Mouse (Mus musculus) MEL (cell line): ENCODE data around the gene Cracr2a. TPM values are rescaled to one million over a fixed set of nuclear protein-coding genes. Genes with fewer than 3 reads are reported as not detected.
A peak's percentile ranks its signal among the peaks of the same experiment; 100 is the strongest.

ENCODE experiments used
- DNase-seq: peaks from one replicate; pipeline ENCODE4 v3.0.0; 2011; ENCODE audit warnings: low read depth, low spot score
- H3K27ac ChIP-seq: 2 replicates; pipeline ENCODE4 v1.5.1; 2012; ENCODE audit warnings: low read depth, mild to moderate bottlenecking, control low read depth, low read length, moderate library complexity; ENCODE audit not compliant: control insufficient read depth
- H3K27me3 ChIP-seq, 2 experiments: fragments of 150-350 bp in 1 of 2; sonication (generic) in 1 of 2; 2 replicates each; pipeline ENCODE4 v1.6.1; 2012; ENCODE audit warnings: low read length in 2 of 2, mild to moderate bottlenecking in 2 of 2, improper control_type of control experiment in 1 of 2, moderate library complexity in 1 of 2; ENCODE audit not compliant: insufficient read depth in 2 of 2, control insufficient read depth in 1 of 2
- H3K36me3 ChIP-seq, 2 experiments: 2 replicates each; pipeline ENCODE4 v1.6.1; 2012 to 2014; ENCODE audit warnings: low read length in 2 of 2, improper control_type of control experiment in 1 of 2, inconsistent platforms in 1 of 2, mild to moderate bottlenecking in 1 of 2; ENCODE audit not compliant: insufficient read depth in 2 of 2, control insufficient read depth in 1 of 2
- H3K4me1 ChIP-seq, 2 experiments: fragments of 150-350 bp in 1 of 2; sonication (generic) in 1 of 2; 2 replicates each; pipeline ENCODE4 v1.6.1; 2012; ENCODE audit warnings: low read length in 2 of 2, improper control_type of control experiment in 1 of 2, mild to moderate bottlenecking in 1 of 2; ENCODE audit not compliant: insufficient read depth in 2 of 2, control insufficient read depth in 1 of 2
- H3K4me3 ChIP-seq, 2 experiments: fragments of 150-350 bp in 1 of 2; sonication (generic) in 1 of 2; 2 replicates each; pipeline ENCODE4 v1.5.1; 2012; ENCODE audit warnings: low read depth in 2 of 2, low read length in 2 of 2, mild to moderate bottlenecking in 2 of 2, moderate library complexity in 2 of 2, control low read depth in 1 of 2, improper control_type of control experiment in 1 of 2; ENCODE audit not compliant: control insufficient read depth in 1 of 2, insufficient read depth in 1 of 2
- H3K79me2 ChIP-seq: 2 replicates; pipeline ENCODE4 v1.6.1; 2012; ENCODE audit warnings: mild to moderate bottlenecking, low read length, moderate library complexity; ENCODE audit not compliant: control insufficient read depth, poor library complexity, insufficient read depth
- H3K9ac ChIP-seq: 2 replicates; pipeline ENCODE4 v1.6.1; 2012; ENCODE audit warnings: low read depth, mild to moderate bottlenecking, control low read depth, low read length, moderate library complexity; ENCODE audit not compliant: control insufficient read depth, poor library complexity, severe bottlenecking
- H3K9me3 ChIP-seq: fragments of 150-350 bp; sonication (generic); replicated peaks from 2 replicates; pipeline ENCODE4 v1.6.1; 2012; ENCODE audit warnings: mild to moderate bottlenecking, low read length, improper control_type of control experiment, moderate library complexity; ENCODE audit not compliant: insufficient read depth
- CHD1 ChIP-seq: IDR thresholded peaks from 2 replicates; pipeline ENCODE4 v1.6.1; 2012; ENCODE audit warnings: low read depth, mild to moderate bottlenecking, inconsistent platforms, low read length, improper control_type of control experiment
- CTCF ChIP-seq, 3 experiments: IDR thresholded peaks in 2 of 3; conservative IDR thresholded peaks in 1 of 3; 2 replicates each; pipeline ENCODE4 v1.5.1; 2011 to 2012; ENCODE audit warnings: low read length in 3 of 3, low read depth in 2 of 3, mild to moderate bottlenecking in 2 of 3, improper control_type of control experiment in 1 of 3, inconsistent platforms in 1 of 3, mixed read lengths in 1 of 3, moderate library complexity in 1 of 3; ENCODE audit not compliant: control insufficient read depth in 1 of 3, insufficient read depth in 1 of 3, poor library complexity in 1 of 3, severe bottlenecking in 1 of 3
- E2F4 ChIP-seq: IDR thresholded peaks from 2 replicates; pipeline ENCODE4 v1.6.1; 2011; ENCODE audit warnings: low read depth, low read length, improper control_type of control experiment, borderline replicate concordance
- ELF1 ChIP-seq: IDR thresholded peaks from 2 replicates; pipeline ENCODE4 v1.6.1; 2014; ENCODE audit warnings: low read depth, mild to moderate bottlenecking, inconsistent platforms, low read length, improper control_type of control experiment, moderate library complexity
- EP300 ChIP-seq, 2 experiments: IDR thresholded peaks; 2 replicates each; pipeline ENCODE4 v1.6.1; 2011; ENCODE audit warnings: improper control_type of control experiment in 2 of 2, low read length in 2 of 2, low read depth in 1 of 2, mild to moderate bottlenecking in 1 of 2
- GATA1 ChIP-seq: IDR thresholded peaks from 2 replicates; pipeline ENCODE4 v1.6.1; 2011; ENCODE audit warnings: low read depth, low read length, improper control_type of control experiment
- HCFC1 ChIP-seq: IDR thresholded peaks from 2 replicates; pipeline ENCODE4 v1.6.1; 2012; ENCODE audit warnings: low read depth, mild to moderate bottlenecking, inconsistent platforms, low read length, improper control_type of control experiment, moderate library complexity
- JUND ChIP-seq: IDR thresholded peaks from 2 replicates; pipeline ENCODE4 v1.6.1; 2011; ENCODE audit warnings: low read depth, mild to moderate bottlenecking, improper control_type of control experiment, low read length
- KAT2A ChIP-seq: conservative IDR thresholded peaks from 2 replicates; pipeline ENCODE4 v1.6.1; 2012; ENCODE audit warnings: low read depth, low read length, improper control_type of control experiment, inconsistent platforms
- MEF2A ChIP-seq: IDR thresholded peaks from 2 replicates; pipeline ENCODE4 v1.6.1; 2014; ENCODE audit warnings: low read depth, mild to moderate bottlenecking, inconsistent platforms, low read length, improper control_type of control experiment; ENCODE audit not compliant: poor library complexity, insufficient replicate concordance, severe bottlenecking; ENCODE audit errors: extremely low read depth
- MXI1 ChIP-seq: IDR thresholded peaks from 2 replicates; pipeline ENCODE4 v1.6.1; 2011; ENCODE audit warnings: mild to moderate bottlenecking, low read depth, low read length, improper control_type of control experiment
- NELFE ChIP-seq: IDR thresholded peaks from 2 replicates; pipeline ENCODE4 v1.6.1; 2011; ENCODE audit warnings: low read depth, low read length, improper control_type of control experiment
- NRF1 ChIP-seq: IDR thresholded peaks from 2 replicates; pipeline ENCODE4 v1.6.1; 2014; ENCODE audit warnings: low read depth, mild to moderate bottlenecking, inconsistent platforms, low read length, improper control_type of control experiment, moderate library complexity; ENCODE audit not compliant: poor library complexity, insufficient read depth, severe bottlenecking
- POLR2A ChIP-seq, 2 experiments: IDR thresholded peaks; 2 replicates each; pipeline ENCODE4 v1.6.1; 2011 to 2012; ENCODE audit warnings: low read length in 2 of 2, mild to moderate bottlenecking in 2 of 2, control low read depth in 1 of 2, improper control_type of control experiment in 1 of 2, low read depth in 1 of 2, moderate library complexity in 1 of 2; ENCODE audit not compliant: control insufficient read depth in 1 of 2, insufficient read depth in 1 of 2, poor library complexity in 1 of 2
- POLR2AphosphoS5 ChIP-seq: IDR thresholded peaks from 2 replicates; pipeline ENCODE4 v1.6.1; 2012; ENCODE audit warnings: low read depth, borderline replicate concordance, mild to moderate bottlenecking, inconsistent platforms, low read length, moderate library complexity, mixed read lengths
- RCOR1 ChIP-seq: IDR thresholded peaks from 2 replicates; pipeline ENCODE4 v1.6.1; 2012; ENCODE audit warnings: low read depth, mild to moderate bottlenecking, inconsistent platforms, low read length, improper control_type of control experiment
- TAL1 ChIP-seq: IDR thresholded peaks from 2 replicates; pipeline ENCODE4 v1.6.1; 2012; ENCODE audit warnings: mild to moderate bottlenecking, inconsistent platforms, low read length, moderate library complexity, mixed read lengths
- TCF12 ChIP-seq: IDR thresholded peaks from 2 replicates; pipeline ENCODE4 v1.6.1; 2014; ENCODE audit warnings: low read depth, mild to moderate bottlenecking, inconsistent platforms, low read length, improper control_type of control experiment, moderate library complexity
- UBTF ChIP-seq: IDR thresholded peaks from 2 replicates; pipeline ENCODE4 v1.6.1; 2012; ENCODE audit warnings: low read depth, mild to moderate bottlenecking, inconsistent platforms, low read length, improper control_type of control experiment, moderate library complexity, borderline replicate concordance; ENCODE audit not compliant: insufficient read depth
- USF2 ChIP-seq, 2 experiments: IDR thresholded peaks; 2 replicates each; pipeline ENCODE4 v1.6.1; 2011 to 2012; ENCODE audit warnings: improper control_type of control experiment in 2 of 2, low read length in 2 of 2, borderline replicate concordance in 1 of 2, inconsistent platforms in 1 of 2, low read depth in 1 of 2, mild to moderate bottlenecking in 1 of 2; ENCODE audit not compliant: insufficient read depth in 1 of 2
- ZKSCAN1 ChIP-seq: IDR thresholded peaks from 2 replicates; pipeline ENCODE4 v1.6.1; 2012; ENCODE audit warnings: low read depth, mild to moderate bottlenecking, inconsistent platforms, low read length, improper control_type of control experiment, moderate library complexity
- ZMIZ1 ChIP-seq: IDR thresholded peaks from 2 replicates; pipeline ENCODE4 v1.6.1; 2012; ENCODE audit warnings: low read depth, mild to moderate bottlenecking, inconsistent platforms, low read length, improper control_type of control experiment, moderate library complexity
- polyA plus RNA-seq, 2 experiments: library from polyadenylated mRNA; stranded (reverse) in 1 of 2; unstranded in 1 of 2; fragments of >175 nt in 1 of 2; fragments of >200 nt in 1 of 2; gene quantifications; 2 replicates each; pipeline versions ENCODE4 v1.2.1 to v1.2.4; 2012; ENCODE audit warnings: low replicate concordance in 2 of 2, low read depth in 1 of 2; ENCODE audit not compliant: insufficient read length in 2 of 2, insufficient read depth in 1 of 2, missing spikeins in 1 of 2
- total RNA-seq: library from RNA; depleted of rRNA; stranded (reverse); fragments of 300-350 nt; gene quantifications from 2 replicates; pipeline ENCODE4 v1.2.3, GENCODE M21; 2012

Gene Cracr2a
- total and polyA plus RNA-seq, 3 experiments: 2.2 to 3.1 TPM; not detected in 1

- no peaks in the 10 kb centered on the region for H3K27me3 ChIP-seq
- no peak overlapping the region for H3K9ac ChIP-seq
- no peaks in the 10 kb centered on the region for H3K79me2 ChIP-seq
- no peaks in the 10 kb centered on the region for H3K4me1 ChIP-seq
- DNase-seq: no peak
- no peak overlapping the region for H3K4me3 ChIP-seq
- no peak overlapping the region for H3K27ac ChIP-seq
- H3K9me3 ChIP-seq: no peaks in the 10 kb centered on the region
- TF ChIP-seq MEF2A (no peak), RCOR1 (no peak), HCFC1 (no peak), CHD1 (no peak), NRF1 (no peak), CTCF (IDR thresholded peaks at IDR 0.05 in 2 of 3, conservative IDR thresholded peaks at IDR 0.05 in 1 of 3; ENCODE audit: control insufficient read depth in 1 of 3, insufficient read depth in 1 of 3, low read depth in 2 of 3, low read length in 3 of 3, poor library complexity in 1 of 3, severe bottlenecking in 1 of 3) (no peak), USF2 (IDR thresholded peaks at IDR 0.05; ENCODE audit: borderline replicate concordance in 1 of 2, insufficient read depth in 1 of 2, low read depth in 1 of 2, low read length in 2 of 2) (no peak), ZMIZ1 (no peak)
- TF ChIP-seq, all 39 proteins: peak for 0
- no peaks in the 10 kb centered on the region for H3K36me3 ChIP-seq
Observed at GRCm38 (mm10) chr6:127627453-127627852, 66.3 kb downstream of the Cracr2a start.

GRCm38 (mm10) chr6:127629249-127629648, 68.1 kb downstream of the Cracr2a start:
- no peak overlapping the region for H3K4me3 ChIP-seq
- H3K79me2 ChIP-seq: no peaks in the 10 kb centered on the region
- H3K36me3 ChIP-seq: no peaks in the 10 kb centered on the region
- no peak for TF ChIP-seq ZKSCAN1
- TF ChIP-seq ZMIZ1: no peak
- TF ChIP-seq KAT2A: no peak
- no peak for DNase-seq
- no peak overlapping the region for H3K27ac ChIP-seq
- H3K4me1 ChIP-seq: 0 out of 4 replicates have a peak, but pooled peaks cover 0 to 4% of the 10 kb centered on the region in 2 experiments
- H3K9ac ChIP-seq: no peak overlapping the region
- no peaks in the 10 kb centered on the region for H3K27me3 ChIP-seq
- H3K9me3 ChIP-seq: no peaks in the 10 kb centered on the region

DNA sequence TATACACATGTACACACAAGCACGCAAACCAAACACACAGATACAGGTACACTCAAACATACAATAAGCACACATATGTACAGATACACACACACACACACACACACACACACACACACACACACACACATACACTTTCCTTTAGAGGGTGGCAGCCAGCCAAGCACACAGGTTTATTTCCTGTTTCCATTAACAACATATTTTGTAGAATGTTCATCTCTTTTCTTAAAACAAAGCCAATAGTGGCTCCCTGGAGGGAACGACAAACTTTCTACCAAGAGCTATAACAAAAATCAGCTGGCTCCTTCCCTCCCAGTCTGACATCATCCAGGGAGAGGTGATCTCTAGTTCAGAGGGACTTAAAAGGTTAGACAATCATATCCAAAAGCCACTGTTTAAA, 73.7 kb downstream of the Cracr2a start:
- TF ChIP-seq E2F4: no peak
- TF ChIP-seq TCF12: no peak
- no peak for TF ChIP-seq USF2 (IDR thresholded peaks at IDR 0.05; ENCODE audit: borderline replicate concordance in 1 of 2, insufficient read depth in 1 of 2, low read depth in 1 of 2, low read length in 2 of 2)
- TF ChIP-seq JUND: no peak
- TF ChIP-seq MXI1: no peak
- no peak for TF ChIP-seq NELFE
- no peak for TF ChIP-seq CHD1
- TF ChIP-seq UBTF: no peak
- TF ChIP-seq ZMIZ1: no peak
- TF ChIP-seq EP300 (IDR thresholded peaks at IDR 0.05; ENCODE audit: low read depth in 1 of 2, low read length in 2 of 2): no peak
- no peak for TF ChIP-seq TAL1
- no peak for TF ChIP-seq POLR2A (IDR thresholded peaks at IDR 0.05; ENCODE audit: control insufficient read depth in 1 of 2, insufficient read depth in 1 of 2, low read depth in 1 of 2, low read length in 2 of 2, poor library complexity in 1 of 2)
- no peak for TF ChIP-seq ZKSCAN1
- TF ChIP-seq HCFC1: no peak
- no peak for TF ChIP-seq POLR2AphosphoS5
- no peak for TF ChIP-seq ELF1
- no peak for TF ChIP-seq GATA1
- TF ChIP-seq, all 39 proteins: peak for 0

More for the DNA sequence above, 73.7 kb downstream of the Cracr2a start:
- Histone ChIP-seq H3K27me3 (no peaks in the 10 kb centered on the region), H3K4me1 (0 out of 4 replicates have a peak, but pooled peaks cover 0 to 4% of the 10 kb centered on the region in 2 experiments), H3K27ac (no peak overlapping the region), H3K4me3 (no peak overlapping the region), H3K9ac (no peak overlapping the region), H3K79me2 (no peaks in the 10 kb centered on the region), H3K36me3 (no peaks in the 10 kb centered on the region), H3K9me3 (no peaks in the 10 kb centered on the region)
- DNase-seq: peak; percentile 8
